Mouse (Mus musculus): ENCODE data around the gene Necab3.

DNA sequence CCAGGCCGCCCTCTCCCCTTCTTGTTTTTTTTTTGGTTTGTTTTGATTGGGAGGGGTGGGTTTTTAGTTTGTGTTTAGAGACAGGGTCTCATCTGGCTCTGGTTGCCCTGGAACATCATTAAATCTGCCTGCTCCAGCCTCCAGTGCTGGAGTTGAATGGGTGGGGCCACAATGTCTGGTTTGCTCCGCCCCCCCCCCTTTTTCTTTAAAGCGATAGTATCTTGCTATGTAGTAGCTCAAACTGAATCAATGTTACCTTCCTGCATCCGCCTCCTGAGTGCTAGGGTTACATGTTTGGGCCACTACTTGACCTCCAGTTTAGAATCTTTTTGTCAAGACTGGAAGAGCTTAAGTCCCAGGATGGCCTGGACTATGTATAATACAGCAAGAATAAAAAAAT is 12.6 kb upstream of the Necab3 start:
- TF ChIP-seq CTCF (IDR thresholded peaks at IDR 0.05; ENCODE audit: low read depth): no peak
- TF ChIP-seq EP300 (IDR thresholded peaks at IDR 0.05; ENCODE audit: low read depth): no peak
